Mouse (Mus musculus) forebrain, embryonic 14.5 days (tissue): ENCODE data around the gene Cdrt4. TPM values are rescaled to one million over a fixed set of nuclear protein-coding genes. Genes with fewer than 3 reads are reported as not detected.

Experiments
- ATAC-seq: fragments of 200-750 bp; cut with Nextera tagmentation; 2 replicates; pipeline ENCODE4 v1.8.0; 2017; ENCODE audit warnings: mild to moderate bottlenecking, moderate library complexity
- DNase-seq: peaks from one replicate; pipeline ENCODE4 v3.0.0-alpha.2; 2015; ENCODE audit warnings: low spot score
- H3K27ac ChIP-seq: fragments of 300-500 bp; sonication (generic); 2 replicates; pipeline ENCODE4 v1.5.1; 2014; ENCODE audit warnings: low read depth, mild to moderate bottlenecking, control low read depth, low read length, moderate library complexity
- H3K27me3 ChIP-seq: fragments of 300-500 bp; sonication (generic); replicated peaks from 2 replicates; pipeline ENCODE4 v1.6.1; 2014; ENCODE audit warnings: low read length, control low read depth, mixed read lengths; ENCODE audit not compliant: control insufficient read depth, insufficient read depth
- H3K36me3 ChIP-seq: fragments of 300-500 bp; sonication (generic); 2 replicates; pipeline ENCODE4 v1.6.1; 2014; ENCODE audit warnings: low read length, control low read depth; ENCODE audit not compliant: control insufficient read depth, insufficient read depth
- H3K4me1 ChIP-seq: fragments of 300-500 bp; sonication (generic); 2 replicates; pipeline ENCODE4 v1.6.1; 2014; ENCODE audit warnings: antibody characterized with exemption, low read length, control low read depth; ENCODE audit not compliant: control insufficient read depth, insufficient read depth
- H3K4me2 ChIP-seq: fragments of 300-500 bp; sonication (generic); 2 replicates; pipeline ENCODE4 v1.6.1; 2014; ENCODE audit warnings: mild to moderate bottlenecking, control low read depth, low read length
- H3K4me3 ChIP-seq: fragments of 300-500 bp; sonication (generic); 2 replicates; pipeline ENCODE4 v1.5.1; 2014; ENCODE audit warnings: low read depth, low read length, control low read depth
- H3K9ac ChIP-seq: fragments of 300-500 bp; sonication (generic); 2 replicates; pipeline ENCODE4 v1.6.1; 2014; ENCODE audit warnings: mild to moderate bottlenecking, low read length, control low read depth, moderate library complexity
- H3K9me3 ChIP-seq: fragments of 300-500 bp; sonication (generic); replicated peaks from 2 replicates; pipeline ENCODE4 v1.6.1; 2016; ENCODE audit warnings: low read length, control low read depth, mixed read lengths; ENCODE audit not compliant: control insufficient read depth
- WGBS: fragments of 180-500 bp; shearing (Covaris S2); extraction: QIAGEN DNeasy Blood & Tissue Kit; methylation state at CpG from one replicate; pipeline ENCODE4 v1.1.7; 2014; 5-methylcytosine and 5-hydroxymethylcytosine counted together
- polyA plus RNA-seq: library from polyadenylated mRNA; unstranded; fragments of >200 nt; fragmentation: Nextera tagmentation; extraction: Ambion mirVana; gene quantifications from 2 replicates; pipeline ENCODE4 v1.2.1, GENCODE M21; 2014

Cdrt4 gene
- polyA plus RNA-seq, 1 experiment from 2014 or later: not detected

- Histone ChIP-seq H3K4me3 (no peak overlapping the region), H3K4me1 (peaks cover 14% of the 10 kb centered on the region; the same call in 1 of the 2 replicates)
- 73% methylated on average over 3 of the region's 3 CpGs for WGBS
Measured at GRCm38 (mm10) chr11:62984365-62984764, 33.4 kb downstream of the Cdrt4 start.

GRCm38 (mm10) chr11:62985075-62985474, 34.1 kb downstream of the Cdrt4 start:
- H3K27ac ChIP-seq: no peak overlapping the region
- no peaks in the 10 kb centered on the region for H3K36me3 ChIP-seq
- H3K4me3 ChIP-seq: no peak overlapping the region
- ATAC-seq (no peak), DNase-seq (no peak)
- 75% methylated on average over 3 of the region's 3 CpGs for WGBS
- H3K9me3 ChIP-seq: no peaks in the 10 kb centered on the region
- H3K4me2 ChIP-seq: no peak overlapping the region
- H3K9ac ChIP-seq: no peak overlapping the region
- no peaks in the 10 kb centered on the region for H3K27me3 ChIP-seq
- peaks cover 14% of the 10 kb centered on the region; the same call in 1 of the 2 replicates for H3K4me1 ChIP-seq

More at GRCm38 (mm10) chr11:62984365-62984764, 33.4 kb downstream of the Cdrt4 start:
- Histone ChIP-seq H3K27me3 (no peaks in the 10 kb centered on the region), H3K36me3 (no peaks in the 10 kb centered on the region), H3K9me3 (no peaks in the 10 kb centered on the region), H3K4me2 (no peak overlapping the region), H3K27ac (no peak overlapping the region), H3K9ac (no peak overlapping the region)
- ATAC-seq (no peak), DNase-seq (no peak)

- 88% methylated on average over 4 of the region's 4 CpGs for WGBS
Measured at GRCm38 (mm10) chr11:62986578-62986977, 35.6 kb downstream of the Cdrt4 start.

GRCm38 (mm10) chr11:62990150-62990685, 39.2 kb downstream of the Cdrt4 start:
- ATAC-seq: no peak
- Histone ChIP-seq H3K9ac (no peak overlapping the region), H3K27me3 (no peaks in the 10 kb centered on the region), H3K4me3 (no peak overlapping the region), H3K4me1 (no peaks in the 10 kb centered on the region), H3K27ac (no peak overlapping the region), H3K4me2 (no peak overlapping the region), H3K36me3 (no peaks in the 10 kb centered on the region), H3K9me3 (no peaks in the 10 kb centered on the region)
- no peak for DNase-seq
- 97% methylated on average over 3 of the region's 3 CpGs for WGBS

More at GRCm38 (mm10) chr11:62986578-62986977, 35.6 kb downstream of the Cdrt4 start:
- Histone ChIP-seq H3K4me3 (no peak overlapping the region), H3K9ac (no peak overlapping the region), H3K4me2 (no peak overlapping the region), H3K27ac (no peak overlapping the region), H3K9me3 (no peaks in the 10 kb centered on the region), H3K4me1 (peaks cover 14% of the 10 kb centered on the region; the same call in 1 of the 2 replicates), H3K27me3 (no peaks in the 10 kb centered on the region), H3K36me3 (no peaks in the 10 kb centered on the region)
- ATAC-seq (no peak), DNase-seq (no peak)

- H3K4me2 ChIP-seq: no peak overlapping the region
- H3K9me3 ChIP-seq: no peaks in the 10 kb centered on the region
- no peak overlapping the region for H3K9ac ChIP-seq
- no peaks in the 10 kb centered on the region for H3K36me3 ChIP-seq
- no peaks in the 10 kb centered on the region for H3K4me1 ChIP-seq
- H3K4me3 ChIP-seq: no peak overlapping the region
- no peak overlapping the region for H3K27ac ChIP-seq
- DNase-seq (no peak), ATAC-seq (no peak)
- WGBS: 84% methylated on average over 5 of the region's 5 CpGs
- H3K27me3 ChIP-seq: no peaks in the 10 kb centered on the region
Measured at GRCm38 (mm10) chr11:62990811-62991210, 39.8 kb downstream of the Cdrt4 start.

- no peak overlapping the region for H3K27ac ChIP-seq
- no peak overlapping the region for H3K9ac ChIP-seq
- H3K4me2 ChIP-seq: no peak overlapping the region
- DNase-seq (no peak), ATAC-seq (no peak)
- no peaks in the 10 kb centered on the region for H3K9me3 ChIP-seq
- no peaks in the 10 kb centered on the region for H3K27me3 ChIP-seq
- H3K4me3 ChIP-seq: no peak overlapping the region
- no peaks in the 10 kb centered on the region; the same call in 1 of the 2 replicates for H3K4me1 ChIP-seq
- H3K36me3 ChIP-seq: no peaks in the 10 kb centered on the region
- 92% methylated on average over 13 of the region's 13 CpGs for WGBS
Measured at GRCm38 (mm10) chr11:62992545-62993242, 41.7 kb downstream of the Cdrt4 start.

- H3K9ac ChIP-seq: no peak overlapping the region
- WGBS: 88% methylated on average over 9 of the region's 9 CpGs
- ATAC-seq (no peak), DNase-seq (no peak)
- H3K4me2 ChIP-seq: no peak overlapping the region
- H3K27me3 ChIP-seq: no peaks in the 10 kb centered on the region
- no peaks in the 10 kb centered on the region for H3K9me3 ChIP-seq
- no peak overlapping the region for H3K27ac ChIP-seq
- no peaks in the 10 kb centered on the region for H3K36me3 ChIP-seq
- no peak overlapping the region for H3K4me3 ChIP-seq
- H3K4me1 ChIP-seq: no peaks in the 10 kb centered on the region; the same call in 1 of the 2 replicates
Measured at GRCm38 (mm10) chr11:62995066-62995754, 44.2 kb downstream of the Cdrt4 start.

GRCm38 (mm10) chr11:62995755-62996521, 44.9 kb downstream of the Cdrt4 start:
- Histone ChIP-seq H3K9ac (no peak overlapping the region), H3K36me3 (no peaks in the 10 kb centered on the region), H3K27ac (no peak overlapping the region), H3K4me3 (no peak overlapping the region), H3K27me3 (no peaks in the 10 kb centered on the region), H3K9me3 (no peaks in the 10 kb centered on the region), H3K4me1 (no peaks in the 10 kb centered on the region; the same call in 1 of the 2 replicates), H3K4me2 (no peak overlapping the region)
- DNase-seq (no peak), ATAC-seq (no peak)
- WGBS: 82% methylated on average over 5 of the region's 5 CpGs
